8 mouse cellular contexts compared by ENCODE assay signal in genomic region chr14:34362726-34363445, GRCm38 (mm10). TPM values are rescaled to one million over a fixed set of nuclear protein-coding genes. Genes with fewer than 3 reads are reported as not detected.
DNase-seq lines count a peak whose midpoint lies in the region; ATAC-seq lines count a peak whose summit lies in the region.

No protein-coding gene starts in this region.

- peak overlapping the region; percentile 67 for H3K4me2 ChIP-seq in midbrain, embryonic 11.5 days

- H3K9ac ChIP-seq in midbrain, embryonic 11.5 days (ENCODE audit: low read length): peak overlapping the region; percentile 41; the same call in 1 of the 2 replicates

- peak overlapping the region; percentile 61 for H3K27ac ChIP-seq in embryonic facial prominence, embryonic 10.5 days (replicated peaks)
- no peak overlapping the region for H3K27ac ChIP-seq in limb, embryonic 10.5 days
- H3K27ac ChIP-seq in midbrain, embryonic 11.5 days (ENCODE audit: low read depth, low read length): no peak overlapping the region

- peak; percentile 64 to 76 for DNase-seq in urinary bladder, adult 18-20 months (ENCODE audit: low spot score in 2 of 2)
- DNase-seq in urinary bladder, postnatal 10 days (ENCODE audit: low spot score): no peak
- DNase-seq in embryonic facial prominence, embryonic 10.5 days (ENCODE audit: low spot score): peak; percentile 64
- peak; percentile 78 to 79 for DNase-seq in heart, adult 18-20 months
- peak; percentile 84 for DNase-seq in kidney, adult 11 months
- peak; percentile 55 for DNase-seq in limb, embryonic 10.5 days (ENCODE audit: low spot score)
- peak; percentile 89 for DNase-seq in midbrain, embryonic 11.5 days (ENCODE audit: low spot score, missing footprints)
- DNase-seq in right cerebral cortex, postnatal 4 days: peak; percentile 52

- 26% methylated on average over 18 of the region's 18 CpGs for WGBS in embryonic facial prominence, embryonic 10.5 days
- 30% methylated on average over 18 of the region's 18 CpGs for WGBS in limb, embryonic 10.5 days
- 28% methylated on average over 18 of the region's 18 CpGs for WGBS in midbrain, embryonic 11.5 days

- H3K4me3 ChIP-seq in embryonic facial prominence, embryonic 10.5 days: peak overlapping the region; percentile 59
- peak overlapping the region; percentile 53 for H3K4me3 ChIP-seq in limb, embryonic 10.5 days
- H3K4me3 ChIP-seq in midbrain, embryonic 11.5 days (ENCODE audit: low read depth, low read length): peak overlapping the region; percentile 26

- H3K4me1 ChIP-seq in embryonic facial prominence, embryonic 10.5 days: peaks cover 14% of the 10 kb centered on the region
- H3K4me1 ChIP-seq in limb, embryonic 10.5 days: peaks cover 14% of the 10 kb centered on the region
- H3K4me1 ChIP-seq in midbrain, embryonic 11.5 days (ENCODE audit: control insufficient read depth, insufficient read depth, low read length): no peaks in the 10 kb centered on the region

- peaks cover 40% of the 10 kb centered on the region for H3K27me3 ChIP-seq in embryonic facial prominence, embryonic 10.5 days (replicated peaks; ENCODE audit: low read depth, poor library complexity, severe bottlenecking)
- H3K27me3 ChIP-seq in limb, embryonic 10.5 days (ENCODE audit: low read depth, poor library complexity, severe bottlenecking): peaks cover 26% of the 10 kb centered on the region
- H3K27me3 ChIP-seq in midbrain, embryonic 11.5 days (ENCODE audit: control insufficient read depth, insufficient read depth, low read length): no peaks in the 10 kb centered on the region; the same call in 1 of the 2 replicates

- H3K36me3 ChIP-seq in embryonic facial prominence, embryonic 10.5 days (replicated peaks): no peaks in the 10 kb centered on the region
- no peaks in the 10 kb centered on the region for H3K36me3 ChIP-seq in limb, embryonic 10.5 days
- H3K36me3 ChIP-seq in midbrain, embryonic 11.5 days (ENCODE audit: control insufficient read depth, insufficient read depth, low read length): no peaks in the 10 kb centered on the region

- peak; percentile 61 for ATAC-seq in midbrain, embryonic 11.5 days (ENCODE audit: low FRiP score)

- no peaks in the 10 kb centered on the region for H3K9me3 ChIP-seq in embryonic facial prominence, embryonic 10.5 days
- no peaks in the 10 kb centered on the region for H3K9me3 ChIP-seq in limb, embryonic 10.5 days (replicated peaks)
- no peaks in the 10 kb centered on the region for H3K9me3 ChIP-seq in midbrain, embryonic 11.5 days (ENCODE audit: control insufficient read depth, low read length)

RNA-seq across cellular contexts. Expression of gene Fam25c, which starts 7.7 kb away (rescaled TPM):
- polyA plus RNA-seq in embryonic facial prominence, embryonic 10.5 days (2016; fragmentation: Nextera tagmentation; extraction: Ambion mirVana): not detected in 2 replicates
- not detected for total RNA-seq in heart, adult 18-20 months (2021)
- polyA plus RNA-seq in limb, embryonic 10.5 days (2016; fragmentation: Nextera tagmentation; extraction: Ambion mirVana): not detected in 2 replicates
- not detected in 2 replicates for polyA plus RNA-seq in midbrain, embryonic 11.5 days (2014; fragmentation: Nextera tagmentation; extraction: Ambion mirVana)

RNA-seq across cellular contexts. Expression of gene Sncg, which starts 11.7 kb away (rescaled TPM):
- 21.9 and 44.5 TPM in 2 replicates for polyA plus RNA-seq in embryonic facial prominence, embryonic 10.5 days (2016; fragmentation: Nextera tagmentation; extraction: Ambion mirVana)
- 10 to 100 TPM; 11.6 to 12.6 TPM for total RNA-seq in heart, adult 18-20 months (2021)
- 2.0 and 3.8 TPM in 2 replicates for polyA plus RNA-seq in limb, embryonic 10.5 days (2016; fragmentation: Nextera tagmentation; extraction: Ambion mirVana)
- 65.7 and 67.3 TPM in 2 replicates for polyA plus RNA-seq in midbrain, embryonic 11.5 days (2014; fragmentation: Nextera tagmentation; extraction: Ambion mirVana)

RNA-seq across cellular contexts. Expression of gene Mmrn2, which starts 12.4 kb away (rescaled TPM):
- polyA plus RNA-seq in embryonic facial prominence, embryonic 10.5 days (2016; fragmentation: Nextera tagmentation; extraction: Ambion mirVana): 6.4 and 7.8 TPM in 2 replicates
- 10 to 100 TPM; 30.1 to 30.7 TPM for total RNA-seq in heart, adult 18-20 months (2021)
- polyA plus RNA-seq in limb, embryonic 10.5 days (2016; fragmentation: Nextera tagmentation; extraction: Ambion mirVana): 6.9 and 7.8 TPM in 2 replicates
- polyA plus RNA-seq in midbrain, embryonic 11.5 days (2014; fragmentation: Nextera tagmentation; extraction: Ambion mirVana): 4.7 and 5.3 TPM in 2 replicates

RNA-seq across cellular contexts. Expression of gene Glud1, which starts 52.4 kb away (rescaled TPM):
- 70.0 and 76.1 TPM in 2 replicates for polyA plus RNA-seq in embryonic facial prominence, embryonic 10.5 days (2016; fragmentation: Nextera tagmentation; extraction: Ambion mirVana)
- total RNA-seq in heart, adult 18-20 months (2021): 100 to 1,000 TPM; 148 to 183 TPM
- polyA plus RNA-seq in limb, embryonic 10.5 days (2016; fragmentation: Nextera tagmentation; extraction: Ambion mirVana): 67.6 and 74.6 TPM in 2 replicates
- polyA plus RNA-seq in midbrain, embryonic 11.5 days (2014; fragmentation: Nextera tagmentation; extraction: Ambion mirVana): 97.8 and 101 TPM in 2 replicates

RNA-seq across cellular contexts. Expression of gene Shld2, which starts 52.6 kb away (rescaled TPM):
- polyA plus RNA-seq in embryonic facial prominence, embryonic 10.5 days (2016; fragmentation: Nextera tagmentation; extraction: Ambion mirVana): 7.5 and 8.3 TPM in 2 replicates
- total RNA-seq in heart, adult 18-20 months (2021): 1 to 10 TPM; 6.0 to 8.5 TPM
- 9.6 and 10.0 TPM in 2 replicates for polyA plus RNA-seq in limb, embryonic 10.5 days (2016; fragmentation: Nextera tagmentation; extraction: Ambion mirVana)
- polyA plus RNA-seq in midbrain, embryonic 11.5 days (2014; fragmentation: Nextera tagmentation; extraction: Ambion mirVana): 6.2 and 8.0 TPM in 2 replicates
